Mouse (Mus musculus) liver, adult (tissue): ENCODE measurements around the gene Nacc1.

Source experiments
- GATA4 ChIP-seq: IDR thresholded peaks from 2 replicates; pipeline ENCODE4 v1.6.1; 2014; ENCODE audit warnings: mild to moderate bottlenecking, low read length; ENCODE audit not compliant: insufficient replicate concordance

The Nacc1 gene

DNA sequence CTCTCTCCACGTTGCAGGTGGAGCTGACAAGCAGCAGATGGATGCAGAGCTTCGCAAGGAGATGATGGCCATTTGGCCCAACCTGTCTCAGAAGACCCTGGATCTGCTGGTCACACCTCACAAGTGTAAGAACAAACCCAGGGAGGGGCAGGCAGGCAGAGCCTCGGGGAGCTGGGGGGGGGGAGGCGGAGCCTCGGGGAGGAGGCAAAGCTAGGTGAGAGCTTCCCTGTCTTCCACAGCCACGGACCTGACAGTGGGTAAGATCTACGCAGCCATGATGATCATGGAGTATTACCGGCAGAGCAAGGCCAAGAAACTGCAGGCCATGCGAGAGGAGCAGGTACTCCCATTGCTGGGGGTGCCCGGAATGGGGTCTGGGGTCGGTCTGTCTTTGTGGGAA is 58.1 kb downstream of the Nacc1 start:
- no peak for TF ChIP-seq GATA4

DNA sequence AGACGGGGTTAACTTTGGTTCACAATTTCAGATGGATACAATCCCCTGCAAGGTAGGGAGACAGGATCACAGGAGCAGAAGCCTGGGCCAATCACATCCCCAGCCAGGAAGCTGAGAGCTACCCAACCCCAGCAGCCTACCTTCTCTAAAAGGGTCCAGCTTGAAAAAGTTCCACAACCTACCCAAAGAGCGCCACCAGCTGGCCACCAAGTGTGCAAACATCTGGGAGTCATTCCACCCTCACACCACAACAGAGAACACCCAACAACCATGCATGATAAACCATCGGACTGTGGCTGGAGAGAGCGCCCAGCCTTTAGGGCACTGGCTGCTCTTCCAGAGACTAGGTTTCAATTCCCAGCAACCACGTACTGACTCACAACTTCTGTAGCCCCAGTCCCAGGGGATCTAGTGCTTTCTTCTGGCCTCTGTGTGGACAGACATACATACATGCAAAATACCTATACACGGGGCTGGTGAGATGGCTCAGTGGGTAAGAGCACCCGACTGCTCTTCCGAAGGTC is 66.5 kb downstream of the Nacc1 start:
- no peak for TF ChIP-seq GATA4
